Mouse (Mus musculus) CH12.LX (cell line): ENCODE measurements at regions not wholly inside any gene's neighbourhood (a gene's known extent, or its start where the extent isn't known, plus 50 kb on each side); places are given as distances from the start of the nearest gene placed in this dataset.

Source experiments
- DNase-seq: peaks from one replicate; pipeline ENCODE4 v3.0.0-alpha.2; 2013; ENCODE audit errors: extremely low read depth
- H3K27ac ChIP-seq: 2 replicates; pipeline ENCODE4 v1.5.1; 2012; ENCODE audit warnings: low read depth, mild to moderate bottlenecking, control low read depth, moderate library complexity; ENCODE audit not compliant: insufficient read depth
- H3K27me3 ChIP-seq: replicated peaks from 2 replicates; pipeline ENCODE3; 2012; ENCODE audit warnings: inconsistent platforms
- H3K36me3 ChIP-seq, 2 experiments: replicated peaks in 1 of 2; 2 replicates each; pipeline versions ENCODE3 to v1.6.1; 2012; ENCODE audit warnings: inconsistent platforms in 1 of 2, low read length in 1 of 2, mild to moderate bottlenecking in 1 of 2, mixed read lengths in 1 of 2, moderate library complexity in 1 of 2; ENCODE audit not compliant: control insufficient read depth in 1 of 2, insufficient read depth in 1 of 2
- H3K4me1 ChIP-seq, 2 experiments: 2 replicates each; pipeline ENCODE4 v1.6.1; 2012; ENCODE audit warnings: inconsistent platforms in 1 of 2, moderate library complexity in 1 of 2; ENCODE audit not compliant: insufficient read depth in 2 of 2, control insufficient read depth in 1 of 2
- H3K4me2 ChIP-seq: 2 replicates; pipeline ENCODE4 v1.6.1; 2012; ENCODE audit warnings: low read depth, mild to moderate bottlenecking, control low read depth; ENCODE audit not compliant: poor library complexity, insufficient read depth, severe bottlenecking
- H3K4me3 ChIP-seq, 3 experiments: fragments of 150-350 bp in 1 of 3; sonication (generic) in 1 of 3; replicated peaks in 1 of 3; 2 replicates each; pipeline versions ENCODE3 to v1.5.1; 2011 to 2012; ENCODE audit warnings: low read depth in 2 of 3, low read length in 2 of 3, mild to moderate bottlenecking in 2 of 3, moderate library complexity in 2 of 3, control low read depth in 1 of 3, improper control_type of control experiment in 1 of 3, inconsistent platforms in 1 of 3, mixed read lengths in 1 of 3; ENCODE audit not compliant: poor library complexity in 1 of 3
- H3K79me2 ChIP-seq: replicated peaks from 2 replicates; pipeline ENCODE4 v1.6.1; 2012; ENCODE audit warnings: mild to moderate bottlenecking, moderate library complexity; ENCODE audit not compliant: control insufficient read depth, poor library complexity, insufficient read depth, severe bottlenecking; ENCODE audit errors: extremely low read depth
- H3K9ac ChIP-seq: 2 replicates; pipeline ENCODE4 v1.6.1; 2012; ENCODE audit warnings: low read depth, mild to moderate bottlenecking, control low read depth, moderate library complexity; ENCODE audit not compliant: insufficient read depth
- H3K9me3 ChIP-seq: replicated peaks from 2 replicates; pipeline ENCODE3; 2012; ENCODE audit warnings: low read length, inconsistent platforms, mixed read lengths
- CHD1 ChIP-seq: IDR thresholded peaks from 2 replicates; pipeline ENCODE4 v1.6.1; 2012; ENCODE audit warnings: low read depth, low read length, improper control_type of control experiment, inconsistent platforms
- CHD2 ChIP-seq: IDR thresholded peaks from 2 replicates; pipeline ENCODE4 v1.6.1; 2011; ENCODE audit warnings: low read length, improper control_type of control experiment
- ETS1 ChIP-seq: conservative IDR thresholded peaks from 2 replicates; pipeline ENCODE4 v1.6.1; 2012; ENCODE audit warnings: low read depth, mild to moderate bottlenecking, inconsistent platforms, low read length, improper control_type of control experiment, moderate library complexity
- GABPA ChIP-seq: IDR thresholded peaks from 2 replicates; pipeline ENCODE4 v1.6.1; 2012; ENCODE audit warnings: low read depth, low read length, improper control_type of control experiment, inconsistent platforms; ENCODE audit not compliant: insufficient replicate concordance
- HCFC1 ChIP-seq: IDR thresholded peaks from 2 replicates; pipeline ENCODE4 v1.6.1; 2012; ENCODE audit warnings: low read depth, mild to moderate bottlenecking, inconsistent platforms, low read length, improper control_type of control experiment
- IRF4 ChIP-seq: IDR thresholded peaks from 2 replicates; pipeline ENCODE4 v1.6.1; 2014; ENCODE audit warnings: low read depth, mild to moderate bottlenecking, inconsistent platforms, low read length, improper control_type of control experiment
- JUND ChIP-seq: conservative IDR thresholded peaks from 2 replicates; pipeline ENCODE4 v1.6.1; 2011; ENCODE audit warnings: low read depth, low read length, improper control_type of control experiment
- MAX ChIP-seq: IDR thresholded peaks from 2 replicates; pipeline ENCODE4 v1.6.1; 2011; ENCODE audit warnings: low read length, improper control_type of control experiment
- MAZ ChIP-seq: IDR thresholded peaks from 2 replicates; pipeline ENCODE4 v1.6.1; 2012; ENCODE audit warnings: low read depth, mild to moderate bottlenecking, inconsistent platforms, low read length, improper control_type of control experiment, moderate library complexity
- NELFE ChIP-seq: IDR thresholded peaks from 2 replicates; pipeline ENCODE4 v1.6.1; 2011; ENCODE audit warnings: low read depth, low read length, improper control_type of control experiment
- POLR2AphosphoS2 ChIP-seq: IDR thresholded peaks from 2 replicates; pipeline ENCODE4 v1.6.1; 2011; ENCODE audit warnings: low read depth, low read length, improper control_type of control experiment
- RCOR1 ChIP-seq: conservative IDR thresholded peaks from 2 replicates; pipeline ENCODE4 v1.6.1; 2012; ENCODE audit warnings: low read depth, mild to moderate bottlenecking, inconsistent platforms, low read length, improper control_type of control experiment
- SMC3 ChIP-seq: IDR thresholded peaks from 2 replicates; pipeline ENCODE4 v1.6.1; 2011; ENCODE audit warnings: low read depth, low read length, improper control_type of control experiment
- TCF12 ChIP-seq: IDR thresholded peaks from 2 replicates; pipeline ENCODE4 v1.6.1; 2014; ENCODE audit warnings: low read depth, mild to moderate bottlenecking, inconsistent platforms, low read length, improper control_type of control experiment
- USF1 ChIP-seq: IDR thresholded peaks from 2 replicates; pipeline ENCODE4 v1.6.1; 2014; ENCODE audit warnings: low read depth, mild to moderate bottlenecking, inconsistent platforms, low read length, improper control_type of control experiment
- USF2 ChIP-seq: conservative IDR thresholded peaks from 2 replicates; pipeline ENCODE4 v1.6.1; 2011; ENCODE audit warnings: low read depth, low read length, improper control_type of control experiment
- ZC3H11A ChIP-seq: IDR thresholded peaks from 2 replicates; pipeline ENCODE4 v1.6.1; 2012; ENCODE audit warnings: low read depth, mild to moderate bottlenecking, inconsistent platforms, low read length, improper control_type of control experiment
- ZNF384 ChIP-seq: IDR thresholded peaks from 2 replicates; pipeline ENCODE4 v1.6.1; 2012; ENCODE audit warnings: low read depth, low read length, improper control_type of control experiment, inconsistent platforms
- dilution Hi-C: fragments of 300-500 bp; cut with MboI; formaldehyde crosslinking; loops from 2 replicates; pipeline ENCODE4 v1.14.3; 2020; ENCODE audit warnings: low sequenced_read_pairs; ENCODE audit not compliant: extremely low pct_unique_long_range_greater_than_20kb, extremely low pct_ligation_motif_present
- in situ Hi-C: fragments of 300-500 bp; cut with MboI; formaldehyde crosslinking; loops from 3 replicates; pipeline ENCODE4 v1.14.3; 2019; ENCODE audit warnings: low sequenced_read_pairs, low pct_ligation_motif_present, low pct_unique_long_range_greater_than_20kb, mixed read lengths

DNA sequence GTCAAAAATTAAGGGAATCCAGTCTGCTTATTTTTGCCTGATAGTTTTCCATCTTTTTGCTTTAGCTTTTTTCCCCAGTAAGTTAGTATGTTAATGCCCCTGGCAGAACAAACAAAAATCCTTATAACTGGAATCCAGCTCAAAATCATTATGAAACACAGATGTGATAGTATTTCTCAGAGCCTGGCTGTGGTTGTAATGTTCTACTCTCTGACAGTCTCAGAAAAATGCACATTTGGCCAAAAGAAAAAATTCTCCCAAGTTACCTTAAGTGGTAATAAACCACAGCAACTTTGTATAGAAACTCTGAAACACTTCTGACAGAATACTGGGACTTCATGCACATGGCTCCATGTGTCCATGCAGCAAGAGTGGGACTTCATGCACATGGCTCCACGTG, 193.5 kb upstream of the Rnd3 start:
- no peak overlapping the region for H3K27ac ChIP-seq
- H3K79me2 ChIP-seq, result no peaks in the 10 kb centered on the region
- dilution Hi-C loops, result no loop called here
- H3K9ac ChIP-seq, result no peak overlapping the region
- in situ Hi-C loops, result no loop called here
- H3K27me3 ChIP-seq, result no peaks in the 10 kb centered on the region
- no peak overlapping the region for H3K4me3 ChIP-seq
- H3K36me3 ChIP-seq, result no peaks in the 10 kb centered on the region
- DNase-seq, result no peak
- TF ChIP-seq RCOR1 (no peak), ZC3H11A (no peak), USF1 (no peak), TCF12 (no peak), JUND (no peak), CHD2 (no peak), ETS1 (no peak), SMC3 (no peak), CHD1 (no peak), MAZ (no peak)
- H3K4me2 ChIP-seq, result no peak overlapping the region
- H3K4me1 ChIP-seq, result no peaks in the 10 kb centered on the region
- H3K9me3 ChIP-seq, result no peaks in the 10 kb centered on the region

DNA sequence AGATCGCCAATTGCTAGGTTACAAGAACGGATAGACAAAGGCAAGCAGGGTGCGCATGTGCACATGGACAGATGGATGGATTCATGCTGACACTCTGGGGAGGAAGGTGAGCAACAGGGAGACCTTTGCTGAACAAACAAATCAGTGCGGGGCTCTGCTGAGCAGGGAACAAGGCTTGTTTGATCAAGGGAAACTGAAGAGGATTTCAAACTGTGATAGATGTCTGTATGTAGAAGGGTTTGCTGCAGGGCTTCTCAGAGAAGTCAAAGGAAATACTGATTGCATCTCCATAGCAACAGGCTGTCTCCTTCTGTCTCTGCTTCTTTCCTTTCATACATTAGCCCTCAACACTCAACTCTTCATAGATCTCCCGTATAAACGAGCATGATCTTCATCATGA, 185.5 kb upstream of the Rnd3 start:
- DNase-seq, result no peak
- Histone ChIP-seq H3K9me3 (no peaks in the 10 kb centered on the region), H3K27me3 (no peaks in the 10 kb centered on the region), H3K36me3 (no peaks in the 10 kb centered on the region), H3K27ac (no peak overlapping the region), H3K4me3 (no peak overlapping the region), H3K4me1 (no peaks in the 10 kb centered on the region), H3K9ac (no peak overlapping the region), H3K79me2 (no peaks in the 10 kb centered on the region), H3K4me2 (no peak overlapping the region)
- dilution Hi-C loops (no loop called here), in situ Hi-C loops (no loop called here)
- TF ChIP-seq CHD1 (no peak), GABPA (no peak), USF2 (no peak), NELFE (no peak), POLR2AphosphoS2 (no peak), ZNF384 (no peak), HCFC1 (no peak), MAX (no peak), IRF4 (no peak)
- TF ChIP-seq, all 38 proteins: peak for 0
